Mouse (Mus musculus): ENCODE data around the gene Susd4.

The Susd4 gene

GRCm38 (mm10) chr1:182926465-182926864 lies 162.8 kb downstream of the Susd4 start:
- no peak for DNase-seq

- DNase-seq, result no peak
These were observed 164.5 kb downstream of the Susd4 start for GRCm38 (mm10) chr1:182927878-182928851.

GRCm38 (mm10) chr1:182935469-182935868 lies 171.8 kb downstream of the Susd4 start:
- no peak for DNase-seq

GRCm38 (mm10) chr1:182937486-182938120 lies 173.9 kb downstream of the Susd4 start:
- DNase-seq, result no peak

DNA sequence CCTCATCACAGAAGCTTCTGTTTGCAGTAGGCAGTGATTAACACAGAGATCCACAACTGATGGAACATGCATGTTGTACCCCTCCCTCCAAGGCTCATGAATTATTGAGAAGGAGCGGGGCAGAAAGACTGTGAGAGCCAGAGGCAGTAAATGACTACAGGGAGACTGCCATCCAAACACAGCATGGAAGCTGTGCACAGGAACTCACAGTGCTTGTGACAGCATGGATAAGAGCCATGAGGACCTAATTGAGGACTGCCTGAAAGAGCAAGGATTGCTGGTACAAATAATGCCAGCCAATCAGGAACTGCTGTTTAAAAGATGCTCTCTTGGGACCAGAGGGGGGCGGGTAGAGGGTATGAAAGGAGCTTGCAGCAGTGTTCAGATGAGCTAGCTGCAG lies 178.3 kb downstream of the Susd4 start:
- no peak for DNase-seq

DNA sequence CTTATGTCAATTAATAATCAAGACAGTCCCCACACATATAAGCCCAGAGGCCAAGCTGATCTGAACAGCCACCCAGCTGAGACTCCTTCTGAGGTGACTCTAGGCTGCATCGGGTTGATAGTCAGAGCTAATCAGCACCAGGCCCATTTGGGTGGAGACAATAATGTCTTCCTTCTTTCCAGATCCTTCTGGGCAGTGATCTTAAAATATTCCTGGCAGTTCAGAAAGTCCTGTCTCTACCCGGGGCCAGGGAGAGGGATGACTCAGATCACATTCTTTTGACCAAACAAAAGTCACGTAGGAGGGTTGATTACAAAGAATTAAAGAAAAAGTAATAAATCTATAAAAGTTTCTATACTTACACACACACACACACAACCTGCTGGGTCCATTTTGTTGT lies 180.3 kb downstream of the Susd4 start:
- DNase-seq, result no peak

GRCm38 (mm10) chr1:182944638-182945037 lies 181.0 kb downstream of the Susd4 start:
- DNase-seq, result no peak

DNA sequence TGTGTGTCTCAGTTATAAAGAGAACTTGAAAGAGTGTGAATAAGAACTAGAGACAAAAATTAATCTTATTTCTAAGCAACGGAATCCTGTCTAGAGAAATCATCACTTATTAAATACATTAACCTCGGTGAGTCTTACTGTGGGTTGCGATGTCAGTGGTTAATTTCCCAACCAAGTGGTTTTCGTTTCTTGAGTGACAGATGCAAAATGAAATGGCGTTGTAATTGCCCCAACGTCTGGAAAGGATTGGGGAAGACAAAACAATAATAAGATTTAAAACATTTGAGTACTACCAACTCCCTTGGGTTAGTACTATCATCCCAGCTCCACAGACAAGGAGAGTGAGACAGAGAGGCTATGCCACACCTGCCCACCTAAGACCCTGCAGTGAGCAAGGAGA lies 181.9 kb downstream of the Susd4 start:
- no peak for DNase-seq

All from kidney, postnatal 10 days (tissue).